In the genomic region with DNA sequence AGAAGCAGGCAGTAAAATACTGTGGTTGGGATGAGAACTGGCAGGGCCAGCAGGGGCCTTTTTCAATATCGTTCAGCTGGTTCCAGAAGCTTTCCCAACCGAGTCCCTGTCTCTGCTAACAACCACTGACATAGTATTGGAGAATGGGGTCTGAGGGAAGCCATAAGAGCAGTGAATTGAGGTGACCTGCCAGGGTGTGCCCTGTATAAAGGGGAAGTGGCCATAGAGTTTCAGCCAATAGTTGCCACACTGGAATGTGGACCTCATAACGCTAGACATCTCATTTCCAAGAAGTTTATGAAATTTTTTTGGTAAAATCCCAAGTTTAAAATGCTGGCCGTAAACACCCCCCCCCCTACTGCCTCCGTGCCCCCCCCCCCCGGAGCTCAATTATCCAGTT, we compare ENCODE assay signal across 26 mouse cellular contexts.
"Had no signal": no experiment of that assay in that cellular context is flagged by ENCODE, and none has a peak within 500 bp of the region (broad histone marks: within the 10 kb centered on the region; RNA-seq: fewer than 3 reads in every experiment).

No protein-coding gene starts in this region.

- DNase-seq: gastrocnemius, adult 2 months; gastrocnemius, postnatal 10 days; gastrocnemius, postnatal 25 days; heart, adult 11 months; heart, adult 2 months; heart, postnatal 14 days; heart, postnatal 36 days; kidney, adult 11 months; kidney, adult 2 months; kidney, adult 9 months; kidney, postnatal 14 days; kidney, postnatal 4 days; liver; liver, embryonic 13.5 days had no signal

- H3K4me2 ChIP-seq: heart, embryonic 11.5 days; heart, embryonic 13.5 days; heart, embryonic 15.5 days; hindbrain, embryonic 13.5 days; hindbrain, embryonic 15.5 days; kidney, embryonic 15.5 days; liver, embryonic 11.5 days; liver, embryonic 13.5 days; liver, embryonic 15.5 days had no signal

- ATAC-seq: hindbrain, postnatal 0 days; intestine, embryonic 16.5 days had no signal

- H3K27me3 ChIP-seq: heart, embryonic 13.5 days; heart, embryonic 15.5 days; hindbrain, embryonic 13.5 days; hindbrain, embryonic 15.5 days; kidney, embryonic 15.5 days; liver, embryonic 13.5 days; liver, embryonic 15.5 days had no signal

- H3K9ac ChIP-seq: heart, embryonic 13.5 days; heart, embryonic 15.5 days; hindbrain, embryonic 13.5 days; hindbrain, embryonic 15.5 days; kidney, embryonic 15.5 days; liver, embryonic 13.5 days; liver, embryonic 15.5 days had no signal

- H3K4me3 ChIP-seq: gastrocnemius, adult 2 months; heart, adult 2 months; heart, embryonic 13.5 days; heart, embryonic 15.5 days; hindbrain, embryonic 13.5 days; hindbrain, embryonic 15.5 days; kidney, embryonic 15.5 days; layer of hippocampus, adult 2 months; liver, embryonic 13.5 days; liver, embryonic 15.5 days had no signal

- H3K27ac ChIP-seq: gastrocnemius, adult 2 months; heart, adult 2 months; heart, embryonic 13.5 days; heart, embryonic 15.5 days; hindbrain, embryonic 13.5 days; hindbrain, embryonic 15.5 days; hindbrain, postnatal 0 days; kidney, embryonic 15.5 days; kidney, postnatal 0 days; layer of hippocampus, adult 2 months; liver, embryonic 13.5 days; liver, embryonic 15.5 days had no signal

- H3K4me1 ChIP-seq: heart, embryonic 13.5 days; heart, embryonic 15.5 days; liver, embryonic 13.5 days; liver, embryonic 15.5 days had no signal

- H3K36me3 ChIP-seq: heart, embryonic 13.5 days; heart, embryonic 15.5 days; hindbrain, embryonic 13.5 days; hindbrain, embryonic 15.5 days; kidney, embryonic 15.5 days; liver, embryonic 13.5 days; liver, embryonic 15.5 days had no signal

- H3K9me3 ChIP-seq: heart, embryonic 13.5 days; heart, embryonic 15.5 days; hindbrain, embryonic 13.5 days; hindbrain, embryonic 15.5 days; kidney, embryonic 15.5 days; liver, embryonic 13.5 days; liver, embryonic 15.5 days had no signal
